Mouse (Mus musculus) embryonic stem cell, embryonic (primary cell): ENCODE results near the gene Cideb.

Experiments
- CTCF ChIA-PET, 4 experiments: fragments of 300-600 bp in 2 of 4; fragments of 350-600 bp in 2 of 4; sonication (Branson Sonifier 250); formaldehyde crosslinking; loops; one replicate each; lab custom pipeline; 2022; ENCODE audit warnings: inconsistent platforms in 2 of 4; lab: Charles Lee
- POLR2A ChIA-PET, 4 experiments: fragments of 300-600 bp in 2 of 4; fragments of 350-600 bp in 2 of 4; sonication (Branson Sonifier 250); formaldehyde crosslinking; loops; one replicate each; lab custom pipeline; 2022; ENCODE audit warnings: antibody characterized with exemption in 4 of 4, inconsistent platforms in 1 of 4; lab: Charles Lee

Cideb gene

GRCm38 (mm10) chr14:55758363-55758784, at the start of gene Cideb:
Gene Cideb (minus strand): TSS chr14:55758458.
- ChIA-PET POLR2A (interaction anchor here in 2 of 4 experiments (0.6 to 1.2 kb wide), 4 partner anchors 12 to 78 kb away, joined by 3 to 4 read pairs (median 3); partner anchors contain the start of gene Tinf2 (in 1 of the 2)), CTCF (no interaction called here)

GRCm38 (mm10) chr14:55795380-55796163, 37.3 kb upstream of the Cideb start:
- ChIA-PET CTCF (interaction anchor here in 1 of 4 experiments (0.9 to 1.0 kb wide), 2 partner anchors 14 to 25 kb away, joined by 3 to 4 read pairs; no protein-coding TSS in a partner anchor), POLR2A (interaction anchor here in 2 of 4 experiments (0.9 to 1.4 kb wide), 3 partner anchors 20 to 35 kb away, joined by 4 to 5 read pairs (median 5); no protein-coding TSS in a partner anchor)

GRCm38 (mm10) chr14:55793946-55794345, 35.7 kb upstream of the Cideb start:
- ChIA-PET POLR2A (interaction anchor here in 1 of 4 experiments (1.4 kb wide), 1 partner anchor 112 kb away, joined by 3 read pairs; no protein-coding TSS in a partner anchor), CTCF (no interaction called here)

GRCm38 (mm10) chr14:55793461-55793860, 35.2 kb upstream of the Cideb start:
- POLR2A ChIA-PET, result interaction anchor here in 1 of 4 experiments (1.4 kb wide), 1 partner anchor 113 kb away, joined by 3 read pairs; no protein-coding TSS in a partner anchor
- CTCF ChIA-PET, result no interaction called here

GRCm38 (mm10) chr14:55788256-55789050, 30.2 kb upstream of the Cideb start, which contains the start of gene Ripk3:
Gene Ripk3 (minus strand): TSS chr14:55788865.
- POLR2A ChIA-PET, result interaction anchor here (0.6 to 1.9 kb wide), 27 partner anchors 9 to 228 kb away, joined by 3 to 6 read pairs (median 4); partner anchors contain the start of genes Gmpr2 (in 2 of the 4), Ltb4r2 (in 2 of the 4), Nedd8 (in 2 of the 4) and Nfatc4 (in 2 of the 4)
- CTCF ChIA-PET, result interaction anchor here in 3 of 4 experiments (0.5 to 2.1 kb wide), 23 partner anchors 9 to 764 kb away, joined by 3 to 10 read pairs (median 3); partner anchors contain the start of genes Gmpr2 (in 1 of the 3), Nedd8 (in 1 of the 3), Nynrin (in 1 of the 3) and Tinf2 (in 1 of the 3)

GRCm38 (mm10) chr14:55787731-55788130, 29.5 kb upstream of the Cideb start:
- POLR2A ChIA-PET, result interaction anchor here (0.9 to 1.9 kb wide), 25 partner anchors 9 to 228 kb away, joined by 3 to 6 read pairs (median 4); partner anchors contain the start of genes Gmpr2 (in 2 of the 4), Ltb4r2 (in 2 of the 4), Nedd8 (in 2 of the 4) and Nfatc4 (in 2 of the 4)
- CTCF ChIA-PET, result interaction anchor here in 3 of 4 experiments (0.9 to 2.1 kb wide), 17 partner anchors 9 to 763 kb away, joined by 3 to 10 read pairs (median 4); partner anchors contain the start of genes Gmpr2 (in 1 of the 3) and Nedd8 (in 1 of the 3)

GRCm38 (mm10) chr14:55785195-55785594, 26.9 kb upstream of the Cideb start:
- ChIA-PET CTCF (interaction anchor here in 3 of 4 experiments (0.6 to 1.3 kb wide), 8 partner anchors 38 to 926 kb away, joined by 3 to 6 read pairs (median 4); partner anchors contain the start of gene Tinf2 (in 1 of the 3)), POLR2A (interaction anchor here in 2 of 4 experiments (0.6 to 2.3 kb wide), 6 partner anchors 17 to 344 kb away, joined by 3 to 7 read pairs (median 4); partner anchors contain the start of genes A730061H03Rik (in 1 of the 2) and Dcaf11 (in 1 of the 2))

- ChIA-PET CTCF (interaction anchor here in 3 of 4 experiments (0.8 to 1.9 kb wide), 12 partner anchors 13 to 287 kb away, joined by 3 to 5 read pairs (median 3); partner anchors contain the start of genes A730061H03Rik (in 1 of the 3), Gmpr2 (in 1 of the 3), Nedd8 (in 1 of the 3) and Nynrin (in 1 of the 3)), POLR2A (interaction anchor here in 2 of 4 experiments (0.6 to 1.8 kb wide), 6 partner anchors 52 to 690 kb away, joined by 3 to 5 read pairs (median 3); partner anchors contain the start of genes A730061H03Rik (in 1 of the 2), Rabggta (in 1 of the 2) and Thtpa (in 1 of the 2))
These were observed 25.6 kb upstream of the Cideb start, which contains the start of gene Adcy4 for GRCm38 (mm10) chr14:55783958-55784235. Gene Adcy4 (minus strand): TSS chr14:55784095.

- ChIA-PET POLR2A (interaction anchor here in 2 of 4 experiments (0.5 to 1.8 kb wide), 8 partner anchors 52 to 1332 kb away, joined by 3 to 5 read pairs (median 3); partner anchors contain the start of genes A730061H03Rik (in 1 of the 2), Khnyn (in 1 of the 2), Rabggta (in 1 of the 2) and Thtpa (in 1 of the 2)), CTCF (interaction anchor here in 3 of 4 experiments (0.5 to 1.9 kb wide), 13 partner anchors 13 to 351 kb away, joined by 3 to 5 read pairs (median 3); partner anchors contain the start of genes A730061H03Rik (in 1 of the 3), Dhrs4 (in 1 of the 3), Gmpr2 (in 1 of the 3) and Nedd8 (in 1 of the 3))
These were observed 25.1 kb upstream of the Cideb start for GRCm38 (mm10) chr14:55783171-55783957.

GRCm38 (mm10) chr14:55782361-55782960, 24.2 kb upstream of the Cideb start:
- ChIA-PET CTCF (interaction anchor here in 2 of 4 experiments (1.0 to 2.3 kb wide), 10 partner anchors 14 to 285 kb away, joined by 3 to 14 read pairs (median 4); partner anchors contain the start of gene Ltb4r2 (in 1 of the 2)), POLR2A (interaction anchor here in 3 of 4 experiments (0.7 to 1.8 kb wide), 8 partner anchors 29 to 222 kb away, joined by 3 to 5 read pairs (median 4); partner anchors contain the start of genes A730061H03Rik (in 1 of the 3), Rabggta (in 1 of the 3) and Sdr39u1 (in 1 of the 3))

GRCm38 (mm10) chr14:55781310-55781709, 23.1 kb upstream of the Cideb start:
- ChIA-PET POLR2A (interaction anchor here in 2 of 4 experiments (0.9 to 3.8 kb wide), 12 partner anchors 10 to 230 kb away, joined by 3 to 12 read pairs (median 4); partner anchors contain the start of genes Gmpr2 (in 1 of the 2), Nedd8 (in 1 of the 2), Rabggta (in 1 of the 2) and Sdr39u1 (in 1 of the 2)), CTCF (interaction anchor here in 3 of 4 experiments (0.6 to 2.3 kb wide), 35 partner anchors 9 to 284 kb away, joined by 3 to 14 read pairs (median 3); partner anchors contain the start of genes Ltb4r2 (in 2 of the 3), Nfatc4 (in 1 of the 3), Psme2 (in 1 of the 3) and Rnf31 (in 1 of the 3))

- ChIA-PET POLR2A (interaction anchor here in 2 of 4 experiments (1.0 to 3.8 kb wide), 11 partner anchors 9 to 229 kb away, joined by 3 to 12 read pairs (median 3); partner anchors contain the start of genes Gmpr2 (in 1 of the 2), Nedd8 (in 1 of the 2) and Rabggta (in 1 of the 2)), CTCF (interaction anchor here in 2 of 4 experiments (0.8 to 2.3 kb wide), 24 partner anchors 8 to 534 kb away, joined by 3 to 14 read pairs (median 4); partner anchors contain the start of genes Ltb4r2 (in 2 of the 2), Mdp1 (in 1 of the 2) and Nfatc4 (in 1 of the 2))
These were observed 22.5 kb upstream of the Cideb start for GRCm38 (mm10) chr14:55780736-55781135.

GRCm38 (mm10) chr14:55779656-55780055, 21.4 kb upstream of the Cideb start:
- ChIA-PET CTCF (interaction anchor here (0.6 to 2.1 kb wide), 11 partner anchors 8 to 119 kb away, joined by 3 to 9 read pairs (median 4); partner anchors contain the start of genes Gmpr2 (in 1 of the 4), Mdp1 (in 1 of the 4), Nedd8 (in 1 of the 4) and Ripk3 (in 1 of the 4)), POLR2A (interaction anchor here in 3 of 4 experiments (0.9 to 3.8 kb wide), 11 partner anchors 8 to 107 kb away, joined by 3 to 12 read pairs (median 4); partner anchors contain the start of genes Gmpr2 (in 1 of the 3), Ltb4r2 (in 1 of the 3), Nedd8 (in 1 of the 3) and Rabggta (in 1 of the 3))

- POLR2A ChIA-PET, result interaction anchor here in 3 of 4 experiments (0.6 to 3.8 kb wide), 8 partner anchors 9 to 1918 kb away, joined by 3 to 12 read pairs (median 4); partner anchors contain the start of genes Ltb4r2 (in 1 of the 3), Psme2 (in 1 of the 3), Rabggta (in 1 of the 3) and Rnf31 (in 1 of the 3)
- CTCF ChIA-PET, result interaction anchor here (0.6 to 1.5 kb wide), 9 partner anchors 9 to 511 kb away, joined by 3 to 5 read pairs (median 3); partner anchors contain the start of genes Ripk3 (in 2 of the 4), Dhrs1 (in 1 of the 4), Gmpr2 (in 1 of the 4) and Ltb4r2 (in 1 of the 4)
These were observed 20.4 kb upstream of the Cideb start for GRCm38 (mm10) chr14:55778686-55779085.
